Mouse (Mus musculus) retina, adult 2 months (tissue): ENCODE measurements around the gene Slit1.

Experiments used
- DNase-seq: peaks from one replicate; pipeline ENCODE4 v3.0.0-alpha.2; 2012; ENCODE audit warnings: low read depth, low spot score

The Slit1 gene

GRCm38 (mm10) chr19:41597170-41597894 is 146.1 kb downstream of the Slit1 start:
- DNase-seq = no peak

DNA sequence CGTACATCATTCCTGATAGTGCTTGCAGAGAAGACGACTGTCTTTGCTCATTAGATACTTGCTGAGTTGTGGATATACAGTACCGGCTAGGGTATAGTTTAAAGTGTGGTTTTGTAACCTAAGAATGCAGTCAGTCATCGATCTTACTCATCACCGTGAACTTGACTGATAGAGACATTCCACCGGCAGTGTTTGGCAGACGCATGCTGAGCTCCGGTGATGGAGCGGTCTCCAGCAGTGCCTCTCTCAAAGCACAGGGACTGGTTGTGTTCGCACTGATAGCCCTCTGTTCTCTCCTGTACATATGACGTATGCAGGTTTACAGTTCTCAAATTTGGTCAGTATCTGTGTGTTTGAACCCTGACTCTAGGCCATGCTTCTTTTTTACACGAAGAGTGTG is 151.7 kb downstream of the Slit1 start:
- DNase-seq = no peak

- DNase-seq = no peak
Observed at GRCm38 (mm10) chr19:41589681-41590080, 153.8 kb downstream of the Slit1 start.

GRCm38 (mm10) chr19:41589026-41589425 is 154.4 kb downstream of the Slit1 start:
- no peak for DNase-seq

DNA sequence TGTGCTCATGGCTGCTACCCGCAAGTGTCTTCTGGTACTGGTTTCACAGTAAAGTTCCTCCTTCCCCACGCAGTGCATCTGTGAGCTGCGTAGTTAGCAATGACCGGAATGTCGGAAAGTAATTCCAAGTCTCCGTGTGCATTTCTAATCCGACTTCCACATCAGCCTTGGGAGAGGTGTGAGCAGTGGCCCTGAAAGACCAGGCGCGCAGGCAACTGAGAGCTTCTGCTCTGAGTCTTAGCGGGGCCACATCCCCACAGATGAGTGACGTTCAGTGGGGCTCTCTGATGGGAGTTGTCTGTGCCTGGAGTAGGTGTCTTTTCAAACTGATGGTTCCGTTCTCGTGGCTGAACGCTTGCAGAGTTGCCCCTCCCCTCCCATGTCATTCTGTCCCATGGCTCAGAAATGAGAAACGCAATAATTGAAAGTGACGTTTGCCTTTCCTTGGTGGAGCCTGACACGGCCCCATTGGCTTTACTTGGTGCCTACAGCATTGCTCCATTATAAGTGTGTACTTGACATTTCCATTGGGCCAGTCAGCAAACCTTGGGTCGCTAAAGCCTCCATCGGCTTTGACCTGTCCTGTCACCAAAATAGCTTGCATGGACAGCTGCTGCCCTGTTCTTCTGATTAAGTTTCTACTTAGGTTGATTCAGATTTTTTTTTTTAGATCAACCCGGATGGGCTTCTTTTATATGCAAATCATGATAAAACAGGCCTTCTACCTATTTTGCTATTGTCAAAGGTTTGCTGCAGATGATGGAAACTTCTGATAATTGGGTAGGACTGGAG is 155.8 kb downstream of the Slit1 start:
- DNase-seq = no peak

- DNase-seq = no peak
Observed at GRCm38 (mm10) chr19:41586752-41587151, 156.7 kb downstream of the Slit1 start.

DNA sequence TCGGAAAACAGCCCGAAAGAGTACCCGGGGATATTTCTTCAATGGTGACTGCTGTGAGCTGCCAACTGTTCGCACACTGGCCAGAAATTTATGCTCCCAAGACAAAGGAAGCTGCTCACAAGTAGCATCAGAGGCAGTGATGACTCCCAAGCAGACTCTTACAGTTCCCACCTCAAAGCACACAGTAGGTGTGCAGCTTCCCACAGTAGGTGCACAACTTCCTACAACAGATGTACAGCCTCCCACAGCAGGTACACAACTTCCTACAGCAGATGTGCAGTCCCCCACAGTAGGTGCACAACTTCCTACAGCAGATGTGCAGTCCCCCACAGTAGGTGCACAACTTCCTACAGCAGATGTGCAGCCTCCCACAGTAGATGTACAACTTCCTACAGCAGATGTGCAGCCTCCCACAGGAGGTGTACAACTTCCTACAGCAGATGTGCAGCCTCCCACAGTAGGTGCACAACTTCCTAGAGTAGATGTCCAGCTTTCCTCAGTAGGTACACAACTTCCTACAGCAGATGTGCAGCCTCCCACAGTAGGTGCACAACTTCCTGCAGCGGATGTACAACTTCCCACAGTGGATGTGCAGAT is 160.4 kb downstream of the Slit1 start:
- DNase-seq = no peak

DNA sequence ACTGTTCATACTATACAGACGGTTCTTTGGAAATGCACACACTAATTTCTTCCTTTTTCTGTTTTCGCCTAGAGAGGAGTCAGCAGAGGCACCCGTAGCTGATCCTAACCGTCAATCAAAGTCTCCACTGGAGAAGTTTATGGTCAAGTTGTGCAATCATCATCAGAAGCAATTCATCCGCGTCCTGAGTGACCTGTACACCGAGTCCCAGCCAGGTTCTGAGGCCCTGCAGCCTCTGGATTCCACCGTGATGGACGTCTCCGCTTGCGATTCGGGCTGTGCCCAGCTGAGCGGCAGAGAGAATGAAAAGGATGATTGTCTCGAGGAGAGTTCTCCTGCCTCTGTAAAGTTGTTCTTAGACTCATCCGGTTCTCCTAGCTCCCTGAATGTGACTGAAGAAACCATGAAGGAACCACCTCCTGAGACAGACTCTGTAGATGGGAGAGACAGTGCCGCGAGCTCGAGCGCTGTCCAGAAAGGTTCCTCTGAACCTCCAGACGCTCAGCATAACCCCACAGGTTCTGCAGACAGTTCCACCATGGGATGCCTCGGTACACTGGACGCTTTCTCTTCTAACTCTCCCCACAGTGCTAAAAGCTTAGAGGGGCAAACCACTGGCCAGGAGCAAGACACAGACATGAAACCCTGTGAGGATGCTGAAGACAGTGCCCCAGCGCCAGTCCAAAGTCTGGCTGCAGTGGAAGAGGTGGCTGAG is 161.6 kb downstream of the Slit1 start, which contains the start of gene Gm340:
Gm340 (plus strand) TSS at position 665 of the 715 bp plus-strand sequence.
- DNase-seq = no peak

DNA sequence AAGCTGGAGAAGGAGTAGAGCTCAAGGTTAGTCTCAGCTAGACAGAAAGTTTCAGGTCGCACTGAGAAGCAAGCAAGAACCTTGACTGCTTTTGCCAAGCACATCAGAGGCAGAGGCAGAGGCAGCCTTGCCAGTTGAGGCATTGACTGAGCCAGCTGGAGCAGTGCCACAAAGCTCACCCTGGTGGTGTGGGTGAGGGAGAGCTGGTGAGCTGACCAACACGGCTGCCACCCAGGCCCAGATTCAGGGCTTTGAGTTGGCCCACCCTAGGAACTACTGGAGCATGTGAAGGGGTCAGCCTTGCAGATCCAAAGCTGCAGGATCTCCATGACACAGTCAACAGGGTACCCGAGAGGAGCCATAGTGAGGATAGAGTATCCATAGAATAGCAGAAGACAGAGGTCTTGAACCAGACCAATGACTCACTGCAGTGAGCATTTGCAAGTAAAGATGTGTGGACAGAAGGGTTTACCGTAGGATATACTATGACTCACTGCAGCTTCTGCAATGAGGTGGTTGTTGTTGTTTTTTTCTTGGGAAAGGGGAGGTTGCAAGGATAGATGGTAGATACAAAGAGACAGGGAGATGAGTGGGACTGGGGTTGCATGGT is 164.0 kb downstream of the Slit1 start:
- no peak for DNase-seq

- DNase-seq = no peak
Observed at GRCm38 (mm10) chr19:41577576-41577975, 165.9 kb downstream of the Slit1 start.

GRCm38 (mm10) chr19:41573700-41574099 is 169.8 kb downstream of the Slit1 start:
- DNase-seq = no peak

DNA sequence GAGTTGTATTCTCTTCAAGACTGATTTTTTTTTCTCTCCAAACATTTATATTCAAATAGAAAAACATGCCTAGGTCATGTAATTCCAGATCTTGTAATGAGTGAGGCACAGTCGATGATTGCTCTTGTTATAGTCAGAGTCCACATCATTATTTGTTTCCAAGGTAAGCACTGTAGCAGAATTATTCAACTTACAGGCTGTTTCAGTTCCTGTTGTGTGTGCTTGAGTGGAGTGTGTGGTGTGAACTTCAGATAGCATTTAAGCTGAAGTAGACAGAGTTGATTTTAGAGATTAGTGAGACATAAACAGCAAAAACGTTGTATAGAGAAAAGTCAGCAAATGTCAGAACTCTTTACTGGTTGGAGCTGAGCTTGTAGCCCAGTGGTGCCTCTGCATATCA is 174.7 kb downstream of the Slit1 start:
- no peak for DNase-seq

GRCm38 (mm10) chr19:41560856-41561255 is 182.6 kb downstream of the Slit1 start:
- DNase-seq = no peak

DNA sequence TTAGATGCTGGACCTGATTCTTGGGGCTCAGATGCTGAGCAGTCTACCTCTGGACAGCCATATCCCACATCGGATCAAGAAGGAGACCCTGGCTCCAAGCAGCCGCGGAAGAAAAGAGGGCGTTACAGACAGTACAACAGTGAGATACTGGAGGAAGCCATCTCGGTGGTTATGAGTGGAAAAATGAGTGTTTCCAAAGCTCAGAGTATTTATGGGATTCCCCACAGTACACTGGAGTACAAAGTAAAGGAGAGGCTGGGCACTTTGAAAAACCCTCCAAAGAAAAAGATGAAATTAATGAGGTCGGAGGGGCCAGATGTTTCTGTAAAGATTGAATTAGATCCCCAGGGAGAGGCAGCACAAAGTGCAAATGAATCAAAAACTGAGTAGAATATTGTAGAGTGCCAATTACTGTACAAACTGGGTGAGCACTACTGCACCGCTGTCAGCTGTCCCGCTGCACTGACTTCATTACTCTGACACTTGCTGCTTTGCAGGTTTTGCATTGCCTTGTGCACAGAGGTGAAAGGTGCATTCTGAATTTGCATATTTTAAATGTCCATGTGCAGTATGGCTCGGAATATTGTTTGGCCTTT is 184.5 kb downstream of the Slit1 start:
- DNase-seq = no peak

- no peak for DNase-seq
Observed at GRCm38 (mm10) chr19:41557491-41557890, 186.0 kb downstream of the Slit1 start.

DNA sequence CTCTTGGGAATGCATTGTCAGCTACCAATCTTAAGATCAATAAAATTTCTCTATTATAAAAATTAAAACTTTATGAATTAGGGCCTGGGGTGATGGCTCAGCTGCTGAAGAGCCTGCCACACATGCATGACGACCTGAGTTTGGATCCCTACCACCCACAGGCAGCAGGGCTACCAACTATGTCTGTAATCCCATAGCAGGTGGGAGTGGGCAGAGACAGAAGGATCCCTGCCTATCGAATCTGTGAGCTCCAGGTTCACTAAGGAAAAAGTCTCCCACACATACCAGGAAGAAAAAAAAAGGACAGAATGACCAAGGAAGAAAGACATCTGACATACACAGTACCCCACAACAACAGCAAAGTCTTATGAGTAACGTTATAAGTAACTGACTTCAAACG is 186.5 kb downstream of the Slit1 start:
- no peak for DNase-seq
